Mouse (Mus musculus) erythroblast, embryonic 14.5 days (primary cell): ENCODE measurements around the gene Pbxip1.

Experiments
- GATA1 ChIP-seq: IDR thresholded peaks from 2 replicates; pipeline ENCODE4 v1.6.1; 2012; ENCODE audit warnings: low read length, inconsistent platforms, mixed read lengths
- TAL1 ChIP-seq: IDR thresholded peaks from 3 replicates; pipeline ENCODE4 v1.6.1; 2012; ENCODE audit warnings: low read length, inconsistent platforms, mixed read lengths

DNA sequence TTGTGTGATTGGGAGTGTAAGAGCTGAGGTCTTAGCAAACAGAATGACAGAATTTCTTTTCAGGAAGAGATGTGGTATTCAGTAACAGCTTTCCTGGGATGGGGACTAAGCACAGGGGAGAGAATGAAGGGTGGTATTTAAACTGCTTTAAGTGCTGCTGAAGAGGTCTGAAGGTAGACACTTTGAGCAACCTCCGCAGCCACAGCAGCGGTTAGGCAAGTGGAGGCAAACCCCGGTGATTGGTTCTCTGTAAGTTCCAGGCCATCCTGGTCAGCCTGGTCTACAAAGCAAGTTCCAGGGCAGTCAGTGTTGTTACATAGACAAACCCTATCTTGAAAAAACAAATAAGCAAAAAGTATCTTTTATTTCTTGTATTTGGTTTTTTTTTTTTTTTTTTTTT lies 16.5 kb upstream of the Pbxip1 start:
- TF ChIP-seq GATA1, result no peak
- no peak for TF ChIP-seq TAL1
